Mouse (Mus musculus) CH12.LX (cell line): ENCODE results near the gene Aunip. TPM values are rescaled to one million over a fixed set of nuclear protein-coding genes. Genes with fewer than 3 reads are reported as not detected.
"Not testable (repeated sequence)": the region's sequence is repeated elsewhere in the genome, so short reads cannot be mapped to it uniquely, and the experiment has no call there.

Source experiments
- DNase-seq: peaks from one replicate; pipeline ENCODE4 v3.0.0-alpha.2; 2013; ENCODE audit errors: extremely low read depth
- H3K27ac ChIP-seq: 2 replicates; pipeline ENCODE4 v1.5.1; 2012; ENCODE audit warnings: low read depth, mild to moderate bottlenecking, control low read depth, moderate library complexity; ENCODE audit not compliant: insufficient read depth
- H3K27me3 ChIP-seq: replicated peaks from 2 replicates; pipeline ENCODE3; 2012; ENCODE audit warnings: inconsistent platforms
- H3K36me3 ChIP-seq, 2 experiments: replicated peaks in 1 of 2; 2 replicates each; pipeline versions ENCODE3 to v1.6.1; 2012; ENCODE audit warnings: inconsistent platforms in 1 of 2, low read length in 1 of 2, mild to moderate bottlenecking in 1 of 2, mixed read lengths in 1 of 2, moderate library complexity in 1 of 2; ENCODE audit not compliant: control insufficient read depth in 1 of 2, insufficient read depth in 1 of 2
- H3K4me1 ChIP-seq, 2 experiments: 2 replicates each; pipeline ENCODE4 v1.6.1; 2012; ENCODE audit warnings: inconsistent platforms in 1 of 2, moderate library complexity in 1 of 2; ENCODE audit not compliant: insufficient read depth in 2 of 2, control insufficient read depth in 1 of 2
- H3K4me2 ChIP-seq: 2 replicates; pipeline ENCODE4 v1.6.1; 2012; ENCODE audit warnings: low read depth, mild to moderate bottlenecking, control low read depth; ENCODE audit not compliant: poor library complexity, insufficient read depth, severe bottlenecking
- H3K4me3 ChIP-seq, 3 experiments: fragments of 150-350 bp in 1 of 3; sonication (generic) in 1 of 3; replicated peaks in 1 of 3; 2 replicates each; pipeline versions ENCODE3 to v1.5.1; 2011 to 2012; ENCODE audit warnings: low read depth in 2 of 3, low read length in 2 of 3, mild to moderate bottlenecking in 2 of 3, moderate library complexity in 2 of 3, control low read depth in 1 of 3, improper control_type of control experiment in 1 of 3, inconsistent platforms in 1 of 3, mixed read lengths in 1 of 3; ENCODE audit not compliant: poor library complexity in 1 of 3
- H3K79me2 ChIP-seq: replicated peaks from 2 replicates; pipeline ENCODE4 v1.6.1; 2012; ENCODE audit warnings: mild to moderate bottlenecking, moderate library complexity; ENCODE audit not compliant: control insufficient read depth, poor library complexity, insufficient read depth, severe bottlenecking; ENCODE audit errors: extremely low read depth
- H3K9ac ChIP-seq: 2 replicates; pipeline ENCODE4 v1.6.1; 2012; ENCODE audit warnings: low read depth, mild to moderate bottlenecking, control low read depth, moderate library complexity; ENCODE audit not compliant: insufficient read depth
- H3K9me3 ChIP-seq: replicated peaks from 2 replicates; pipeline ENCODE3; 2012; ENCODE audit warnings: low read length, inconsistent platforms, mixed read lengths
- CHD1 ChIP-seq: IDR thresholded peaks from 2 replicates; pipeline ENCODE4 v1.6.1; 2012; ENCODE audit warnings: low read depth, low read length, improper control_type of control experiment, inconsistent platforms
- JUN ChIP-seq: IDR thresholded peaks from 2 replicates; pipeline ENCODE4 v1.6.1; 2011; ENCODE audit warnings: low read depth, mild to moderate bottlenecking, low read length, improper control_type of control experiment, moderate library complexity; ENCODE audit not compliant: insufficient read depth
- MAX ChIP-seq: IDR thresholded peaks from 2 replicates; pipeline ENCODE4 v1.6.1; 2011; ENCODE audit warnings: low read length, improper control_type of control experiment
- USF1 ChIP-seq: IDR thresholded peaks from 2 replicates; pipeline ENCODE4 v1.6.1; 2014; ENCODE audit warnings: low read depth, mild to moderate bottlenecking, inconsistent platforms, low read length, improper control_type of control experiment
- ZKSCAN1 ChIP-seq: IDR thresholded peaks from 2 replicates; pipeline ENCODE4 v1.6.1; 2012; ENCODE audit warnings: low read depth, inconsistent platforms, low read length, improper control_type of control experiment, borderline replicate concordance
- ZMIZ1 ChIP-seq: IDR thresholded peaks from 2 replicates; pipeline ENCODE4 v1.6.1; 2012; ENCODE audit warnings: low read depth, mild to moderate bottlenecking, inconsistent platforms, low read length, improper control_type of control experiment
- dilution Hi-C: fragments of 300-500 bp; cut with MboI; formaldehyde crosslinking; loops from 2 replicates; pipeline ENCODE4 v1.14.3; 2020; ENCODE audit warnings: low sequenced_read_pairs; ENCODE audit not compliant: extremely low pct_unique_long_range_greater_than_20kb, extremely low pct_ligation_motif_present
- in situ Hi-C: fragments of 300-500 bp; cut with MboI; formaldehyde crosslinking; loops from 3 replicates; pipeline ENCODE4 v1.14.3; 2019; ENCODE audit warnings: low sequenced_read_pairs, low pct_ligation_motif_present, low pct_unique_long_range_greater_than_20kb, mixed read lengths
- polyA plus RNA-seq: library from polyadenylated mRNA; unstranded; fragments of >175 nt; gene quantifications from 2 replicates; pipeline ENCODE4 v1.2.1, GENCODE M21; 2012; ENCODE audit warnings: low read depth; ENCODE audit not compliant: insufficient read length
- total RNA-seq, 2 experiments: library from RNA; depleted of rRNA; stranded (reverse); fragments of 300-350 nt in 1 of 2; fragments of >200 nt in 1 of 2; gene quantifications; 2 replicates each; pipeline ENCODE4 v1.2.3; 2012 to 2014

Gene Aunip
- total and polyA plus RNA-seq, 3 experiments, result 11.5 to 14.9 (median 11.7) TPM

GRCm38 (mm10) chr4:134497986-134498731 is 12.6 kb upstream of the Aunip start:
- no peak overlapping the region for H3K27ac ChIP-seq
- TF ChIP-seq JUN (no peak), ZKSCAN1 (no peak)
- TF ChIP-seq, all 38 proteins: peak for 0
- Histone ChIP-seq H3K9ac (no peak overlapping the region), H3K4me2 (no peak overlapping the region), H3K4me3 (no peak overlapping the region), H3K36me3 (no peaks in the 10 kb centered on the region), H3K27me3 (peaks cover 44% of the 10 kb centered on the region), H3K79me2 (no peaks in the 10 kb centered on the region), H3K4me1 (peaks cover 4 to 7% of the 10 kb centered on the region in 2 experiments), H3K9me3 (no peaks in the 10 kb centered on the region)
- no peak for DNase-seq
- dilution Hi-C loops, result no loop called here
- in situ Hi-C loops, result loop anchor here (25.0 kb wide), 1 partner anchor 236 kb away; the partner anchor contains the start of gene Grrp1

- H3K9me3 ChIP-seq, DNase-seq, dilution Hi-C loops, H3K4me3 ChIP-seq, H3K4me1 ChIP-seq, H3K9ac ChIP-seq, H3K27ac ChIP-seq, H3K79me2 ChIP-seq, H3K36me3 ChIP-seq, H3K4me2 ChIP-seq: not testable (repeated sequence)
- in situ Hi-C loops, result loop anchor here (25.0 kb wide), 1 partner anchor 237 kb away; the partner anchor contains the start of gene Grrp1
- H3K27me3 ChIP-seq, result peaks cover 38% of the 10 kb centered on the region
These were observed 11.8 kb upstream of the Aunip start for GRCm38 (mm10) chr4:134498983-134499382.

GRCm38 (mm10) chr4:134501095-134501494 is 9.7 kb upstream of the Aunip start:
- Histone ChIP-seq H3K4me1 (peaks cover 4 to 7% of the 10 kb centered on the region in 2 experiments), H3K9me3 (no peaks in the 10 kb centered on the region), H3K79me2 (no peaks in the 10 kb centered on the region), H3K9ac (no peak overlapping the region), H3K4me3 (no peak overlapping the region), H3K36me3 (no peaks in the 10 kb centered on the region), H3K27ac (no peak overlapping the region), H3K4me2 (no peak overlapping the region), H3K27me3 (peaks cover 25% of the 10 kb centered on the region)
- DNase-seq, result no peak
- dilution Hi-C loops, result no loop called here
- TF ChIP-seq MAX, result no peak
- TF ChIP-seq USF1, result no peak
- TF ChIP-seq ZMIZ1, result no peak
- TF ChIP-seq CHD1, result no peak
- in situ Hi-C loops, result no loop called here
